Mouse (Mus musculus) hindbrain, embryonic 13.5 days (tissue): ENCODE results near the gene Cyp4f15. TPM values are rescaled to one million over a fixed set of nuclear protein-coding genes. Genes with fewer than 3 reads are reported as not detected.
A peak's percentile ranks its signal among the peaks of the same experiment; 100 is the strongest.

Experiments
- ATAC-seq: fragments of 200-750 bp; cut with Nextera tagmentation; 2 replicates; pipeline ENCODE4 v1.8.0; 2017; ENCODE audit warnings: moderate TSS enrichment; ENCODE audit not compliant: low FRiP score
- H3K27ac ChIP-seq: fragments of 300-500 bp; sonication (generic); 2 replicates; pipeline ENCODE4 v1.5.1; 2015; ENCODE audit warnings: inconsistent platforms, mild to moderate bottlenecking, moderate library complexity
- H3K27me3 ChIP-seq: fragments of 300-500 bp; sonication (generic); 2 replicates; pipeline ENCODE4 v1.6.1; 2015; ENCODE audit warnings: mild to moderate bottlenecking, inconsistent platforms
- H3K36me3 ChIP-seq: fragments of 300-500 bp; sonication (generic); 2 replicates; pipeline ENCODE4 v1.6.1; 2015; ENCODE audit warnings: mild to moderate bottlenecking, inconsistent platforms
- H3K4me1 ChIP-seq: fragments of 300-500 bp; sonication (generic); replicated peaks from 2 replicates; pipeline ENCODE4 v1.6.1; 2015; ENCODE audit warnings: inconsistent platforms
- H3K4me2 ChIP-seq: fragments of 300-500 bp; sonication (generic); 2 replicates; pipeline ENCODE4 v1.6.1; 2015; ENCODE audit warnings: inconsistent platforms, mild to moderate bottlenecking, moderate library complexity
- H3K4me3 ChIP-seq: fragments of 300-500 bp; sonication (generic); 2 replicates; pipeline ENCODE4 v1.5.1; 2015; ENCODE audit warnings: mild to moderate bottlenecking, inconsistent platforms
- H3K9ac ChIP-seq: fragments of 300-500 bp; sonication (generic); 2 replicates; pipeline ENCODE4 v1.6.1; 2015; ENCODE audit warnings: mild to moderate bottlenecking, inconsistent platforms
- H3K9me3 ChIP-seq: fragments of 300-500 bp; sonication (generic); 2 replicates; pipeline ENCODE4 v1.6.1; 2016; ENCODE audit warnings: inconsistent platforms
- WGBS: fragments of 180-500 bp; shearing (Covaris S2); methylation state at CpG from one replicate; pipeline ENCODE4 v1.1.7; 2015; 5-methylcytosine and 5-hydroxymethylcytosine counted together
- polyA plus RNA-seq: library from polyadenylated mRNA; unstranded; fragments of >200 nt; fragmentation: Nextera tagmentation; extraction: Ambion mirVana; gene quantifications from 2 replicates; pipeline ENCODE4 v1.2.1, GENCODE M21; 2015

The Cyp4f15 gene
- 1.8 and 2.0 TPM in 2 replicates for polyA plus RNA-seq

DNA sequence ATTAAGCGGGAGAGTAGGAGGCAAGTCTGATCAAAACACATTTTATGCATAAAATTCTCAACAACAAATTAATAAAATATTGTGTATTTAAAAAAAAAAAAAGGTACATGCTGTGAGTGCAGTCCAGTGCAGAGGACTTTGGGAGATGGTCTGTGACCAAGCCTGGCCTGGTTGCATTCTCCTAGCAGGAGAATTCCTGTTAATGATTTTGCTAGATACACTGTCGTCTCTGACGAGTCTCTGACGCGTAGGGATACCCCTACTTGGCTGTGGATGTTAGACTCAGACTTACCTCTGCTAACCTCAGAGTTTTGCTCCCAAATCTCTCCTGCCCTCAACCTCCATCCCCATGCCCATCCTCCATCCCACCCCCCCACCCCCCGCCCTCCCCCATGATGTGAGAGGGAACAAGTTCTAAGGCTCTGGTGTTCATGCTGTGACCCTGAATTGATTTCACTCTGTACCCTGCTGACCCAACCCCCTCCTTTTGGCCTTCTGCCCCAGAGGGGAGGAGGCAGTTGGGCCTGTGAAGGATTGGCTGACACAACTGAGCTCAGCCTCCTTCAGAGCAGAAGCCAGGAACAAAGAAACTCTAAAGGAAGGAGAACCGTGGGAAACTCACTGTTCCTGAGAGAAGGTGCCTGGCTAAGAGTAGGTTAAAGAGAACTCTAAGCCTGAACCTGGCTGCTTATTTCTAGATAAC lies at the start of gene Cyp4f15:
Gene Cyp4f15, plus strand, starts transcription at position 580 of the 703 bp plus-strand sequence.
- H3K4me3 ChIP-seq: no peak within 1 kb of the TSS
- peaks cover 4% of the 10 kb centered on the region; the same call in 1 of the 2 replicates for H3K4me1 ChIP-seq
- 0 out of 2 replicates have a peak within 1 kb of the TSS, but pooled peaks have one; percentile 8 for H3K27ac ChIP-seq
- H3K27me3 ChIP-seq: no peaks in the 10 kb centered on the region
- ATAC-seq: 0 out of 2 replicates have a peak, but pooled peaks have one; percentile 21
- no peak within 1 kb of the TSS for H3K4me2 ChIP-seq
- H3K36me3 ChIP-seq: no peaks in the 10 kb centered on the region
- no peaks in the 10 kb centered on the region for H3K9me3 ChIP-seq
- no peak within 1 kb of the TSS for H3K9ac ChIP-seq
- WGBS: 13% methylated on average over 7 of the region's 7 CpGs

DNA sequence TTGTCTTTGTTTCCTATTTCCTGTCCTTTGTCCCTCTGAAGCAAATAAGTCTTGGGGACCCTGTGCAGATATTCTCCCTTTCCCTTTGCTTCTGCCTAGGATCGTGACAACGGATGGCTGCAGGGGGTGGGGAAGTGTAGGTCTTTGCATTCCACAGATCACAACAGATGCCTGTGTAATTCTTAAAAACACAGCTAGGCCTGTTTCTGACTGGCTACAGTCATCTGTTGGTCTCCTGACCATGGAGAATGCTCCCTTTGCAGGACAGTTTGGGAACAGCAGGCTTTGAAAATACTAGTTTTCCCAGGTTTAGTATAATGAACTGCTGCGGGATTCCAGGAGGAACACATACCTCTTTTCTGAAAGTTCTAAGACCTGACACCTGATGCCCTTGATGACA lies 49.1 kb upstream of the Cyp4f15 start:
- no peak overlapping the region for H3K9ac ChIP-seq
- no peak for ATAC-seq
- WGBS: 55% methylated on average over 3 of the region's 3 CpGs
- H3K27me3 ChIP-seq: no peaks in the 10 kb centered on the region
- no peaks in the 10 kb centered on the region for H3K36me3 ChIP-seq
- H3K4me2 ChIP-seq: no peak overlapping the region
- no peaks in the 10 kb centered on the region for H3K9me3 ChIP-seq
- no peaks in the 10 kb centered on the region for H3K4me1 ChIP-seq
- no peak overlapping the region for H3K27ac ChIP-seq
- no peak overlapping the region for H3K4me3 ChIP-seq

DNA sequence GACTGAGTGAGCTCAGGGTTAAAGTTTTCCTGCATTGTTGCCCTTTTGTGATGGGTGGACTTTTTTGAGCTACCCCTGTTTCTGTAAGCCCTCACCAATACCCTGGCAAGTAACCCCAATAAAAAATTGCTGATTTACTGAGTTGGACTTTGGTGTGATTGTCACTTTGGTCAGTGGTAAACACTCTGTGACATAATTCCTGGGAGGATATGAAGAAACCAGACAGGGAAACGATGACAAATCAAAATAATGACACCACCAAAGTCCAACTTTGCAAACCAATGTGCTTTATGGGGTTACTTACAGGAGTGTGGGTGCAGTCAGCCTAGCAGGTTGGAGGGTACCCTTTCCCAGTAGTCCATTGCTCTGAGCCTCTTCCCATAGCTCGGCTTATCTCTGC lies 48.3 kb upstream of the Cyp4f15 start:
- Histone ChIP-seq H3K9me3 (no peaks in the 10 kb centered on the region), H3K36me3 (no peaks in the 10 kb centered on the region), H3K4me1 (no peaks in the 10 kb centered on the region), H3K9ac (no peak overlapping the region), H3K27ac (no peak overlapping the region), H3K27me3 (no peaks in the 10 kb centered on the region), H3K4me3 (no peak overlapping the region), H3K4me2 (no peak overlapping the region)
- no peak for ATAC-seq
- 86% methylated on average over 2 of the region's 2 CpGs for WGBS

DNA sequence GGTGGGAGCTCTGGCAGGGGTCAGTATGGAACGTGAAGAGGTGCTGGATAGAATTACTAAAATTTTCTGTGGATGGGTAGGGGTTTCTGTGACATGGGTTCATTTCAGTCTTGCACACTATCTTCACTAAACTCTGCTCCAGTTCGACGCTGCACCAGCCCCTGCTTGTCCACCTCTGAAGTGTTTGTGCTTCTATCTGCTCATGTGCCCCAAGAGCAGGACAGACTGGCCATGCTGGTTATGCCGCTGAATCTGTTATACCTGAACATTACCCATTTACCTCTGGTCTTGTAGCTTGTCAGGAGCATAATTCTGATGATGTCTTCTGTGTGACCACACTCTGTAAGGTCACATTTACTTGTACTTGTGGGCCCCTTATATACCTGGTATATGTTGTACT lies 38.8 kb upstream of the Cyp4f15 start:
- Histone ChIP-seq H3K4me3 (no peak overlapping the region), H3K27ac (no peak overlapping the region), H3K4me2 (no peak overlapping the region), H3K36me3 (no peaks in the 10 kb centered on the region), H3K27me3 (no peaks in the 10 kb centered on the region), H3K9ac (no peak overlapping the region), H3K4me1 (no peaks in the 10 kb centered on the region), H3K9me3 (no peaks in the 10 kb centered on the region)
- WGBS: 90% methylated on average over 4 of the region's 4 CpGs
- no peak for ATAC-seq

DNA sequence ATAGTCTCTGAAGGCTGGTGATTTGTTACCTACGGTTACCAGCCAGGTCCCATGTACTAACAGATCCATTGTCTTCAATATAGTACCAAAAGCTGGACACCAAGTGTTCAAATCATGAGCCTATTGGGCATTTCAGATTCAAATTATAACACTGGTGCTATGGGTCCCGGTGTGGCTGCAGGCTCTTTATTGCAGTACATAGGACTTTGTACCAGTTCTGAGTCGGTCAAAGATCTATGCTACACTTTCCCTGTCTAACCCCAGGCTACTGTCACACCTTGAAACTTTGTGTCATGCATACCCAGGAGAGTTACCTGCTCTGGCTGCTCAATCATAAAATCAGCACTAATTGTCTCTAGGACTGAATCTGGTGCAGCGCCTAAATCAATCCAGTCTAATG lies 31.6 kb upstream of the Cyp4f15 start:
- Histone ChIP-seq H3K4me1 (no peaks in the 10 kb centered on the region), H3K4me3 (no peak overlapping the region), H3K27me3 (no peaks in the 10 kb centered on the region), H3K9ac (no peak overlapping the region), H3K36me3 (no peaks in the 10 kb centered on the region), H3K4me2 (no peak overlapping the region), H3K27ac (no peak overlapping the region), H3K9me3 (no peaks in the 10 kb centered on the region)
- no peak for ATAC-seq
- 92% methylated on average over 4 of the region's 4 CpGs for WGBS

DNA sequence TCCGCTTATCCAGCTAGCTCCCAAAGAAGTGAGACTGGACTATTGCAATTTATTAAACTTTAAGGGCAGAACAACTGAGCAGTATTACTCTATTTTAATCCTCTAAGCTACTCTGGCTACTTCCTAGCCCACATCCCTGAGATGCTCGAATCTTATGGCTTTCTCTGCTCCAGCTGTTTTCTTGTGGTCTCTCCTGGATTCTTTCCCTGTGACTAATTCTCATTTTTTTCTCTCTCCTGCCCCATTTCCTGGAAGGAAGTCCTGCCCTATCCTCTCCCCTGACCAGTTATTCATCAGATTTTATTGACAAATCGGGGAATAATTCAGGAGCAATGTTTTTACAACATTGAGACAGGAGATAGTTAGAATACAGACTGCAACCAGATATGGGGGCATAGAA lies 28.4 kb upstream of the Cyp4f15 start:
- no peak overlapping the region for H3K4me2 ChIP-seq
- 87% methylated on average over 3 of the region's 3 CpGs for WGBS
- no peak overlapping the region for H3K4me3 ChIP-seq
- no peaks in the 10 kb centered on the region for H3K27me3 ChIP-seq
- H3K27ac ChIP-seq: no peak overlapping the region
- no peak for ATAC-seq
- no peaks in the 10 kb centered on the region for H3K4me1 ChIP-seq
- H3K9me3 ChIP-seq: no peaks in the 10 kb centered on the region
- H3K36me3 ChIP-seq: no peaks in the 10 kb centered on the region
- no peak overlapping the region for H3K9ac ChIP-seq

DNA sequence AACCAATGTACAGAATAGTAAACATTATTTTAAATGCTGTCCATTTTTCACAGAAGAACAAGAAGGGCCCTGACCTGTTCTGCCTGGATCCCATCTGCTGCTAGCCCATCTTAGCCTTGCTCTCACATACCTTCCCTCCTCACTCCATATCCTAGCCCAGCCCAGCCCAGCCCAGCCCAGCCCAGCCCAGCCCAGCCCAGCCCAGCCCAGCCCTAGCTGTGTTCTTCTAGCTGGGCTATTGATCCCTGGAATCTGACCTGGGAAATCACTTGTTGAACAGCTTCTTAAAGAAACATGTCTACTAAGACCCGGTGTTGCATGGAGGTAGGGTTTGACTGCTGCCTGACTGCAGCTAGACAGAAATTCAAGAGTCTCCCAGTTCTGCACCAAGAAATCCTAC lies 27.2 kb upstream of the Cyp4f15 start:
- no peak for ATAC-seq

DNA sequence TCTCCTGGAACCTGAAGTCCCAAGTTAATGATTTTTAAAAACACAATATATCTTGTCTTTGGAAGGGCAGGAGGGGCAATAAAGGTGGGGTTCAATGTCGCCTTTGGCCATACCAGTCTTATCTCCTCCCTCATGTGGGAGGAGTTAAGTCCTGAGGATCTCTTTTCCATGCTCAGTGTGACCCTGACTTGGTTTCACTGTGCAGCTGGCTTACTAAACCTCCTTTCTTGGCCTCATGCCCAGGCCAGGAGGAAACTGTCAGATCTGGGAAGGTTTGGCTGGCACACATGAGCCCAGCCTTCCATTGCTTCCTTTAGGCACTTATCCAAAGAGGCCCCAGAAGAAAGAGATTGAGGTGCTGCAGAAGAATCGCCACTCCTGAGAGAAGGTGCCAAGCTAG lies 26.7 kb upstream of the Cyp4f15 start, which contains the start of gene Cyp4f40:
Gene Cyp4f40, plus strand, starts transcription at position 189 of the 400 bp plus-strand sequence.
- Histone ChIP-seq H3K9me3 (no peaks in the 10 kb centered on the region), H3K9ac (no peak within 1 kb of the TSS)
- WGBS: 70% methylated on average over 2 of the region's 2 CpGs

More for the DNA sequence above, 27.2 kb upstream of the Cyp4f15 start:
- H3K9ac ChIP-seq: no peak overlapping the region
- H3K4me3 ChIP-seq: no peak overlapping the region
- H3K27ac ChIP-seq: no peak overlapping the region
- no peak overlapping the region for H3K4me2 ChIP-seq
- H3K27me3 ChIP-seq: no peaks in the 10 kb centered on the region
- 88% methylated on average over 1 of the region's 1 CpGs for WGBS
- no peaks in the 10 kb centered on the region for H3K9me3 ChIP-seq
- no peaks in the 10 kb centered on the region for H3K4me1 ChIP-seq
- H3K36me3 ChIP-seq: no peaks in the 10 kb centered on the region

DNA sequence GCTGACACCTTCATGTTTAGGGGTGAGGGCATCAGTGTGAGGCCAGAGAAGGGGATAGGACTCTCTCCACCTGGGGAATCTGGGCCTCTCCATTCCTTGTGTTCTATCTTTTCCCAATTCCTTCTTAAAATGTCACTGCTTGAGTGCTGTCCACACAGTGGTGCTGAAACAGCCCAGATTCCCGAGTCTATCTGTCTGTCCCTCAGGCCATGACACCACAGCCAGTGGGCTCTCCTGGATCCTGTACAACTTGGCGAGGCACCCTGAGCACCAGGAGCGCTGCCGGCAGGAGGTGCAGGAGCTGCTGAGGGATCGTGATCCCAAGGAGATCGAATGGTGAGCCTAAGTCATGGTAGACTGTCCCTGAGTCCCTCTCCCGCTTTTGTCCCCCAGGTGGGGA lies 11.5 kb upstream of the Cyp4f15 start:
- Histone ChIP-seq H3K27ac (no peak overlapping the region), H3K4me1 (no peaks in the 10 kb centered on the region), H3K9ac (no peak overlapping the region), H3K27me3 (0 out of 2 replicates have a peak, but pooled peaks cover 3% of the 10 kb centered on the region), H3K36me3 (no peaks in the 10 kb centered on the region), H3K4me3 (no peak overlapping the region), H3K9me3 (no peaks in the 10 kb centered on the region), H3K4me2 (no peak overlapping the region)
- WGBS: 73% methylated on average over 7 of the region's 7 CpGs
- no peak for ATAC-seq

More for the DNA sequence above, 26.7 kb upstream of the Cyp4f15 start, which contains the start of gene Cyp4f40:
- Histone ChIP-seq H3K36me3 (no peaks in the 10 kb centered on the region), H3K4me1 (no peaks in the 10 kb centered on the region), H3K27ac (no peak within 1 kb of the TSS), H3K27me3 (no peaks in the 10 kb centered on the region), H3K4me3 (no peak within 1 kb of the TSS), H3K4me2 (no peak within 1 kb of the TSS)
- ATAC-seq: no peak

DNA sequence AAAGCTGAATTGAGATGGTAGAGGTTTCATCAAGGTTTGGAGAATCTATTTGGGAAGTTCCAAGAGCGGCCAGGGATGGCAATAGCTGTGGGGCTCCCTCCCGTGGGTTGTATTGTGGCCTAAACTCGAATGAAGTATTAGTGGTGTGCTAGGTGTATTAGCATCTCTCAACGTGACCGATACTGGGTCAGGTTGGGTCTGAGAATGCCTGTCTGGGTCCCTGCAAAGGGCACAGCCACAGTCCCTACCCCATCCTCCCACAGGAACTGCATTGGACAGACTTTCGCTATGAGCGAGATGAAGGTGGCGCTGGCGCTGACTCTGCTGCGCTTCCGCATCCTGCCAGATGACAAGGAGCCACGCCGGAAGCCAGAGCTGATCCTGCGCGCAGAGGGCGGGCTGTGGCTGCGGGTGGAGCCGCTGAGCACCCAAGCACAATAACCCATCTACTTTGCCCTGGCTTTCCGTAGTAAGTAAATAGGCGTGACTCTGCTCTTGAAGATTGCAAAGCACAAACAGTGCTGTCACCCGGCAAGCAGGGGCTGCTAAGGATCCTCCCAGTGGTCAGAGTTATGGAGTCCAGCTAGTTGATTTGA lies 9.3 kb upstream of the Cyp4f15 start:
- H3K4me1 ChIP-seq: no peaks in the 10 kb centered on the region
- no peaks in the 10 kb centered on the region for H3K36me3 ChIP-seq
- H3K27ac ChIP-seq: no peak overlapping the region
- H3K27me3 ChIP-seq: 0 out of 2 replicates have a peak, but pooled peaks cover 3% of the 10 kb centered on the region
- ATAC-seq: no peak
- H3K4me3 ChIP-seq: peak overlapping the region; percentile 18
- H3K4me2 ChIP-seq: peak overlapping the region; percentile 29
- 48% methylated on average over 21 of the region's 21 CpGs for WGBS
- H3K9me3 ChIP-seq: no peaks in the 10 kb centered on the region
- no peak overlapping the region for H3K9ac ChIP-seq

DNA sequence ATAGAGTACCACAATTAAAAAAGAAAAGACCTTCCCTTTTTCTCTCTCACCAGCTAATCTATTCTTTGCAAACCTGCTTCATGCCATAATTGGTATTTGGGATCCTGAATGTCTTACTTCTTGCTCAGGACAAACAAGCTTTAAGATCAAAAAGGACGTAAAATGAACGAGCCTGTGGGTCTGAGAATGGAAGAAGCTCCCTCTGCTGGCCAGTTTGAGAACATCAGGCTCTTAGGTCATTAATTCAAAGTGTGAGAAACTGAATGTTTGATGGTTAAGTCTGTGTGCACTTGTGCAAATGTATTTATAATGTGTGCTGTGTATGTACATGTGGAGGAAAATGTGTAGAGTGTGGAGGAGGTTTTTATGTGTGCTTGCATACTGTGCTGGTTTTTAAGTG lies 5.0 kb upstream of the Cyp4f15 start:
- Histone ChIP-seq H3K9ac (no peak overlapping the region), H3K27ac (no peak overlapping the region), H3K4me2 (no peak overlapping the region), H3K4me1 (peaks cover under 1% of the 10 kb centered on the region; the same call in 1 of the 2 replicates), H3K4me3 (no peak overlapping the region), H3K9me3 (no peaks in the 10 kb centered on the region), H3K36me3 (no peaks in the 10 kb centered on the region), H3K27me3 (no peaks in the 10 kb centered on the region)
- WGBS: 31% methylated on average over 2 of the region's 2 CpGs
- ATAC-seq: no peak

DNA sequence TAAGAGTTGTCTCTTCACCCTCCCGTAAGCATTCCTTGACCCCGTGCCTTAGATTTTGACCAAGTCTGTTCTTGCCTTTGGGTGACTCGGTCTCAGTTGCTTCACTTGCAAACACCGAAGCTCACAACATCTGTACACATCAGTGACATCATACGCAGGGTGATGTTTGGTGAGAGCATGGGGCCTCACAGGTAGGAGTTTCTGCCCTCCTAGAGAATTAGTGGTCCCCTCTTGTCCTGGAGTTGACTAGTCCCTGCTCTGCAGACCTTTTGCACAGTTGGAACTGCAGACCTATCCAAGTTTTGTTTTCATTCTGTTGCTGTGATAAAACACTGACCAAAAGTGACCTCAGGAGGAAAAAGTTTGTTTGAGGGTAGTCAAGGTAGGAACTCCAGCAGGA lies 1.3 kb downstream of the Cyp4f15 start:
- Histone ChIP-seq H3K4me3 (no peak overlapping the region), H3K4me2 (no peak overlapping the region), H3K4me1 (peaks cover 4% of the 10 kb centered on the region; the same call in 1 of the 2 replicates), H3K9ac (no peak overlapping the region), H3K36me3 (no peaks in the 10 kb centered on the region), H3K27me3 (no peaks in the 10 kb centered on the region), H3K9me3 (no peaks in the 10 kb centered on the region), H3K27ac (no peak overlapping the region)
- WGBS: 97% methylated on average over 5 of the region's 5 CpGs
- no peak for ATAC-seq

DNA sequence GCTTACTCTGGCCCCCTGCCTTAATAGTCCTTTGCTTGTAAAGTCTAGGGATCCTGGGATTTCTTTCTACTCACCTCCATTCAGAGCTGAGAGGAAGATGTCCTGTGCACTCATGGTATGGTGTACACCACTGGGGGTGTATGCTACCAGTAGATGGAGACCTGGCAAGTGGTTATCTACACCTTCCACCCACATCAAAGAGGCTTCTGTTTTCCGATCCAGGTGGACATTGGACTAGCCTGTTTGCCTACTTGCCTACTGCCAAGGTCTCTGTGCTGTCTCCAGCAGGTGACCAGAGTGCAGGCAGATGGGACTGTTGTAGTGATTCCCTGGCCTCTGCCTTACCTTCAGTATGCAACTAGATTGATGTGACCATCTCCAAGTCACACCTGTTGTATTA lies 5.5 kb downstream of the Cyp4f15 start:
- H3K4me2 ChIP-seq: no peak overlapping the region
- no peak overlapping the region for H3K4me3 ChIP-seq
- no peak for ATAC-seq
- H3K27me3 ChIP-seq: no peaks in the 10 kb centered on the region
- 89% methylated on average over 1 of the region's 1 CpGs for WGBS
- no peak overlapping the region for H3K27ac ChIP-seq
- H3K4me1 ChIP-seq: no peaks in the 10 kb centered on the region
- H3K9me3 ChIP-seq: no peaks in the 10 kb centered on the region
- no peak overlapping the region for H3K9ac ChIP-seq
- H3K36me3 ChIP-seq: no peaks in the 10 kb centered on the region
